Mouse (Mus musculus): Measurements from ENCODE around the gene Adgra3. TPM values are rescaled to one million over a fixed set of nuclear protein-coding genes. Genes with fewer than 3 reads are reported as not detected.
A peak's percentile ranks its signal among the peaks of the same experiment; 100 is the strongest.

Gene Adgra3
- polyA plus RNA-seq (2015; fragmentation: Nextera tagmentation; extraction: Ambion mirVana) = 9.8 and 14.5 TPM in 2 replicates

DNA sequence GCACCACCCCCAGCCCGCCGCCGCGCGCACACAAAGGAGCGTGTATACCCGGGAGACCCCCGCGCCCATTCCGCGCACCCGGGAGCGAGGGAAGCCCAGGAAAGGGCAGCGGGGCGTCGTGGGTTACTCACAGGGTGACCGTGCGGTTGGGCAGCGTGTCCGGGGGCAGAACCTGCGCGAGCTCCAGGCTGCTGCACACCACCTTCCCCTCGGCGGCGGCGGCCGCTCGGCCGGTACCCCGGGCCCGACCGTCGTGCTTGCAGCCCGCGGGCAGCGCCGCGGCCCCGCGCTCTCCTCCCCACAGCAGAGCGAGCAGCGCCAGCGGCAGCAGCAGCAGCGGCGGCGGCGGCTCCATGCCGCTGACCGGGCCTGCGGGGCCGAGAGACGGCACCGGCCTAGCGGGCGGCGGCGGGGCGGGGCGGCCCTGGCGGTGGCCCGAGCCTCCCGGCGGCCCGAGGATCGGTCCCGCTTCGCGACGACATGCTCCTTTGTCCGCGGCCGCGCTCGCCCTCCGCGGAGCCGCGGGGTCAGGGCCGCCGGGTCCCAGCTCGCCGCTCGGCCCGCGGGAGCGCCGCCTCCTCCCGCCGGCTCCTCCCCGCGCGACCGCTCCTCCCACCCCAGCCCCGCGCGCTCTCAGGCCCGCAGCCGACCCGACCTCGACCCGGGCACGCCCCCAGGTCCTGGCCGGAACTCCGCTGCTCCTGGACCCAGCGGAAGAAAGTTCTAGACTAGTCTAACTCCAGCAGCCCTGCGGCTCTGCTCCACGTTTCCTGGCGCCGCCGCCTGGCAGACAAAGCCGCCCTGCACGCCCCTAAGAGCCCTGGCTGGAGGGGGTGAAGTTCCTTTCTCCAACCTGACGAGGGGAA lies at the start of gene Adgra3:
Gene Adgra3, minus strand, starts transcription at position 586 of the 866 bp plus-strand sequence.
- peak within 1 kb of the TSS; percentile 88 for H3K27ac ChIP-seq (ENCODE audit: low read length)
- no peaks in the 10 kb centered on the region for H3K27me3 ChIP-seq (ENCODE audit: control insufficient read depth, insufficient read depth, low read length)
- peak within 1 kb of the TSS; percentile 72 for H3K4me3 ChIP-seq (ENCODE audit: low read length)
- no peaks in the 10 kb centered on the region for H3K36me3 ChIP-seq (ENCODE audit: control insufficient read depth, insufficient read depth)
- H3K9ac ChIP-seq (ENCODE audit: low read length) = peak within 1 kb of the TSS; percentile 98
- H3K4me2 ChIP-seq (ENCODE audit: low read depth, low read length) = peak within 1 kb of the TSS; percentile 92
- H3K4me1 ChIP-seq (ENCODE audit: control insufficient read depth, insufficient read depth, low read length) = peaks cover 24% of the 10 kb centered on the region
- peak; percentile 92 for ATAC-seq (replicated peaks; ENCODE audit: extremely low read depth, insufficient read depth, low FRiP score)
- under 1% methylated on average over 80 of the region's 113 CpGs for WGBS
- no peaks in the 10 kb centered on the region for H3K9me3 ChIP-seq (replicated peaks; ENCODE audit: control insufficient read depth, low read length)

GRCm38 (mm10) chr5:50083441-50083840 lies 24.6 kb upstream of the Adgra3 start:
- no peak for ATAC-seq (replicated peaks; ENCODE audit: extremely low read depth, insufficient read depth, low FRiP score)
- 62% methylated on average over 1 of the region's 1 CpGs for WGBS
- H3K4me1 ChIP-seq (ENCODE audit: control insufficient read depth, insufficient read depth, low read length) = no peaks in the 10 kb centered on the region
- H3K36me3 ChIP-seq (ENCODE audit: control insufficient read depth, insufficient read depth) = no peaks in the 10 kb centered on the region
- H3K9ac ChIP-seq (ENCODE audit: low read length) = no peak overlapping the region
- H3K27me3 ChIP-seq (ENCODE audit: control insufficient read depth, insufficient read depth, low read length) = no peaks in the 10 kb centered on the region
- H3K4me3 ChIP-seq (ENCODE audit: low read length) = no peak overlapping the region
- no peaks in the 10 kb centered on the region for H3K9me3 ChIP-seq (replicated peaks; ENCODE audit: control insufficient read depth, low read length)
- H3K27ac ChIP-seq (ENCODE audit: low read length) = no peak overlapping the region
- H3K4me2 ChIP-seq (ENCODE audit: low read depth, low read length) = no peak overlapping the region

DNA sequence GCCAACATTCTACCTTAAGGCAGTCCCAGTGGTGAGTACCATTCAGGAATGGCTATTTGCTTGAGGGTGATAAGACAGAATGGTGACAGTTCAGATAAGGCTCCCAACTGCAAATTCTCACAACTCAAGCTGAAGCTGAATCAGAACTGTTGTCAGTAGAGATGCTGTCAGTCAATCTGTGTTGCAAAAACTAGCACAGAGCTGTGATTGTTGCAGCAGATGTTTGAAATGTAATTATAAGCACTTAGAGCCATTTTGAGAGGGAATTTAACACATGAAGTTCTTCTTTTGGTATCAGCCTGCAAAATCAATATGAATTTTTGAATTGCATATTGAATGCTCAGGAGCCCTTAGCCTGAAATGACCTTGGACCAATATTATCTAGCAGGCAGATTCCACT lies 15.4 kb upstream of the Adgra3 start:
- no peaks in the 10 kb centered on the region for H3K36me3 ChIP-seq (ENCODE audit: control insufficient read depth, insufficient read depth)
- H3K9me3 ChIP-seq (replicated peaks; ENCODE audit: control insufficient read depth, low read length) = no peaks in the 10 kb centered on the region
- no peak overlapping the region for H3K4me2 ChIP-seq (ENCODE audit: low read depth, low read length)
- no peak overlapping the region for H3K9ac ChIP-seq (ENCODE audit: low read length)
- no peak overlapping the region for H3K4me3 ChIP-seq (ENCODE audit: low read length)
- no peaks in the 10 kb centered on the region for H3K27me3 ChIP-seq (ENCODE audit: control insufficient read depth, insufficient read depth, low read length)
- H3K4me1 ChIP-seq (ENCODE audit: control insufficient read depth, insufficient read depth, low read length) = no peaks in the 10 kb centered on the region
- no peak overlapping the region for H3K27ac ChIP-seq (ENCODE audit: low read length)
- ATAC-seq (replicated peaks; ENCODE audit: extremely low read depth, insufficient read depth, low FRiP score) = no peak

GRCm38 (mm10) chr5:50064236-50064635 lies 5.4 kb upstream of the Adgra3 start:
- Histone ChIP-seq H3K27ac (ENCODE audit: low read length) (no peak overlapping the region), H3K27me3 (ENCODE audit: control insufficient read depth, insufficient read depth, low read length) (no peaks in the 10 kb centered on the region), H3K9ac (ENCODE audit: low read length) (no peak overlapping the region), H3K4me3 (ENCODE audit: low read length) (no peak overlapping the region), H3K9me3 (replicated peaks; ENCODE audit: control insufficient read depth, low read length) (no peaks in the 10 kb centered on the region), H3K4me2 (ENCODE audit: low read depth, low read length) (no peak overlapping the region), H3K36me3 (ENCODE audit: control insufficient read depth, insufficient read depth) (no peaks in the 10 kb centered on the region), H3K4me1 (ENCODE audit: control insufficient read depth, insufficient read depth, low read length) (peaks cover 2% of the 10 kb centered on the region; the same call in 1 of the 2 replicates)
- 73% methylated on average over 3 of the region's 3 CpGs for WGBS
- no peak for ATAC-seq (replicated peaks; ENCODE audit: extremely low read depth, insufficient read depth, low FRiP score)

DNA sequence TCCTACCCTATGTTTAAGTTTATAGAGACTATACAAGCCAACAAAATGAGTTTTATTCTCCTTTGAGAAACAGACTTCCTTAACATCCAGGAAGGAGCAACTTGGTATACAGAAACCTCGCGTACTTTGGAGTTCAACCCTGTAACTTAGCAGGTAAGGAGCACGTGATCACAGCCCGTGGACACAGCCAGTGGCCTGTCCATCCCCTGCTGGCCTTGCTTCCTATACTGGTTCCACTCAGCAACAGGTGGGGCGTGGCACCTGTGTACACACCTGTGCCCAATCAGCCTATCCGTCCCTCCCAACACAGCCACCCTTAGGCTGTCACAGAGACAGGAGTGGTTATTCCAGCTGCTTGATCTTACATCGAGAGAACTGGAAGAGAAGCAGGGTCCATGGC lies 780 bp upstream of the Adgra3 start:
- no peak overlapping the region; the same call in 1 of the 2 replicates for H3K27ac ChIP-seq (ENCODE audit: low read length)
- no peak for ATAC-seq (replicated peaks; ENCODE audit: extremely low read depth, insufficient read depth, low FRiP score)
- peak overlapping the region; percentile 98 for H3K9ac ChIP-seq (ENCODE audit: low read length)
- no peaks in the 10 kb centered on the region for H3K36me3 ChIP-seq (ENCODE audit: control insufficient read depth, insufficient read depth)
- H3K4me2 ChIP-seq (ENCODE audit: low read depth, low read length) = peak overlapping the region; percentile 92
- no peaks in the 10 kb centered on the region for H3K9me3 ChIP-seq (replicated peaks; ENCODE audit: control insufficient read depth, low read length)
- WGBS = 89% methylated on average over 7 of the region's 7 CpGs
- H3K4me1 ChIP-seq (ENCODE audit: control insufficient read depth, insufficient read depth, low read length) = peaks cover 19% of the 10 kb centered on the region
- no peaks in the 10 kb centered on the region for H3K27me3 ChIP-seq (ENCODE audit: control insufficient read depth, insufficient read depth, low read length)
- peak overlapping the region; percentile 72 for H3K4me3 ChIP-seq (ENCODE audit: low read length)

DNA sequence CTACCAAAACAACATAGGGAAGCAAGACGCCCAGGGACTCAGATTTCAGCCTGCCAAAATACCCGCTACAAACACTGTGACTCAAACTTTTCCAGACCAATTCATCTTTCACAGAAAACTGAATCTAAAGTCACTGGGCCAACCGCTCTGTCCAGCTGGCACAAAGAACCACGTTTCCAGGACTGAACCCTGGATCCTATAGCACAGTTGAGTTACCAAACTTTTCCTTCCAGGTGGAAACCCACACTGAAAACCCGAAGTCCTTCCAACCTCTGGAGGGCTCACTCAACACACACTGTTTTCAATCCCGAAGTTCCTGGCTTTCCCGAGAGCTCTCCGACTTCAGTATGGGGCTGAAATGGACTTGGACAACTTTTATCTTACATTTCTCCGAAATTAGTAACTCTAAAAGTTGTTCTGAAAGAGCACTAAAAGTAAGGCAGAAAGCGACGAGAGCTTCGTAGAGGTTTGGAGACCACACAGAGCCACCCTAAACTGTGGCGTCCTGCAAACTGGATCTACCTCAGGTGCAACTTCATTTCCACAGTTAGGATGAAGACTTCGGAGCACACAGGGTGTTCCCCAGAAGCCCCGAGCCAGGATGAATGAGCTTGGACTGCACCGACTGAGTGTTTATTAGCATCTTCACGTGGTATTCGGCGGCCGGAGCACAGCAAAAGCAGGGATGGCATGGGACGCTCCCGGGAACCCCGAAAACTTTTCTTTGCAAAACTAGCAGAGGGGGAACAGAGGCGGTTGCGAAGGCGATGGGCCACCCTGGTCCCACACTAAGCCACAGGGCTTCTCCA lies 990 bp downstream of the Adgra3 start:
- Histone ChIP-seq H3K27me3 (ENCODE audit: control insufficient read depth, insufficient read depth, low read length) (no peaks in the 10 kb centered on the region), H3K27ac (ENCODE audit: low read length) (peak overlapping the region; percentile 88), H3K9me3 (replicated peaks; ENCODE audit: control insufficient read depth, low read length) (no peaks in the 10 kb centered on the region), H3K9ac (ENCODE audit: low read length) (peak overlapping the region; percentile 98), H3K4me1 (ENCODE audit: control insufficient read depth, insufficient read depth, low read length) (peaks cover 29% of the 10 kb centered on the region), H3K36me3 (ENCODE audit: control insufficient read depth, insufficient read depth) (no peaks in the 10 kb centered on the region), H3K4me2 (ENCODE audit: low read depth, low read length) (peak overlapping the region; percentile 92), H3K4me3 (ENCODE audit: low read length) (peak overlapping the region; percentile 72)
- 3% methylated on average over 26 of the region's 26 CpGs for WGBS
- no peak; the same call in none of the 2 replicates for ATAC-seq (replicated peaks; ENCODE audit: extremely low read depth, insufficient read depth, low FRiP score)

- Histone ChIP-seq H3K9me3 (replicated peaks; ENCODE audit: control insufficient read depth, low read length) (no peaks in the 10 kb centered on the region), H3K27ac (ENCODE audit: low read length) (0 out of 2 replicates have a peak overlapping the region, but pooled peaks have one; percentile 30), H3K36me3 (ENCODE audit: control insufficient read depth, insufficient read depth) (no peaks in the 10 kb centered on the region), H3K27me3 (ENCODE audit: control insufficient read depth, insufficient read depth, low read length) (no peaks in the 10 kb centered on the region), H3K9ac (ENCODE audit: low read length) (no peak overlapping the region), H3K4me2 (ENCODE audit: low read depth, low read length) (no peak overlapping the region), H3K4me3 (ENCODE audit: low read length) (no peak overlapping the region), H3K4me1 (ENCODE audit: control insufficient read depth, insufficient read depth, low read length) (peaks cover 54% of the 10 kb centered on the region)
- ATAC-seq (replicated peaks; ENCODE audit: extremely low read depth, insufficient read depth, low FRiP score) = no peak
- 38% methylated on average over 4 of the region's 4 CpGs for WGBS
These were observed 6.3 kb downstream of the Adgra3 start for GRCm38 (mm10) chr5:50052456-50052855.

DNA sequence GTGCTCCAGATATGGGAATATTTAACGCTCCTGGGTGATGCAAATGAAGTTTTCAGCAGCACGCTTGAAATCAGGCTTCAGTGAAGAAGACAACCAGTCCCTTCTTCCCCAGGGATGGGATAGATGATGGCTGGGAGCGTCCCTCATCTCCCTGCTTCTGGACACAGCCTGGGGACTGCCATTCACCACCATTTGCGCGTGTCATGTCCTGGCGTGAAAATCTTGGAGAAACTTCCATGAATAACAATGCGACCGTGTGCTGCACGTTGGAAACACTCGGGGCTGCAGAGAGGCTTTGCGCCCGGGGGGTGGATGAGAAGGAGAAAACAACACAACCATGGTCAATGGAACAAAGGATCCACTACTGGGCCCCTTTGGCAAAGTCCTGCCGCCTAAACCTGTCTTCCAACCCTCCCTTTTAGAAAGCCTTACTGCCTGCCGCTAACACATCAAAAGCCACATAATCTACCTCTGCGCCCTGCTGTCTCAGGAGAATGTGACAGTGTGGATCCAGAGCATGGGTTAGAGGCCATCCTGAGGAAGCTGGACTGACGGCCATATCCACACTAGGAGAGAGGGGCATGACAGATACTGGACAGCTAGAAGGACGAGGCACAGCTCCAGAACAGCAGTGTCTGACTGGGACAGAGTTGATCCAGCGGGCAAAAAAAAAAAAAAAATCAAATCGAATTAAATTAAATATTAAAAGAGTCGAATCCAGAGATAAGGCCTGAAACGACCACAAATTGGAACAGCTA lies 8.0 kb downstream of the Adgra3 start:
- Histone ChIP-seq H3K36me3 (ENCODE audit: control insufficient read depth, insufficient read depth) (no peaks in the 10 kb centered on the region), H3K9ac (ENCODE audit: low read length) (no peak overlapping the region), H3K4me1 (ENCODE audit: control insufficient read depth, insufficient read depth, low read length) (peaks cover 46% of the 10 kb centered on the region), H3K9me3 (replicated peaks; ENCODE audit: control insufficient read depth, low read length) (no peaks in the 10 kb centered on the region), H3K27ac (ENCODE audit: low read length) (no peak overlapping the region), H3K4me2 (ENCODE audit: low read depth, low read length) (no peak overlapping the region), H3K4me3 (ENCODE audit: low read length) (no peak overlapping the region), H3K27me3 (ENCODE audit: control insufficient read depth, insufficient read depth, low read length) (no peaks in the 10 kb centered on the region)
- no peak for ATAC-seq (replicated peaks; ENCODE audit: extremely low read depth, insufficient read depth, low FRiP score)
- 83% methylated on average over 21 of the region's 21 CpGs for WGBS
